Mouse (Mus musculus): ENCODE data around the gene Igsf8. TPM values are rescaled to one million over a fixed set of nuclear protein-coding genes. Genes with fewer than 3 reads are reported as not detected.

The Igsf8 gene
- total and polyA plus RNA-seq, 3 experiments: 10.9 to 39.9 (median 13.5) TPM

DNA sequence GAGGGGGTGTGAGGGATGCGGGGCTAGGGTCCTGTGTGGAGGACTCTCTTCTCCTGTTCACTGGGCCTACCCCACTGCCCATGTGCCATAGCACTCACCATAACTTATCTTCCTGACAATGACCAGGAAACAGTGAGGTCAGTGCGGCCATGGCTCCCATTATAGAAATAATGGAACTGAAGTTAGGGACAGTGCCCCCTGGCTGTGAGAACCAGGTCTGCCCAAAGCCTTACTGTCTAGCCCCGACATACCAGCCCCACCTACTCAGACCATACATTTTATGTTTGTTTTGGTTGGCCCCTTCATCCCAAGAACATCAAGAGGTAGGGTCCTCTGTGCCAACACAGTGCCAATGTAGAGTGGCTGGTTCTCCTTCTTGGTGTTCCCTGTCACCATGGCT, 44.2 kb downstream of the Igsf8 start:
- Histone ChIP-seq H3K27ac (no peak overlapping the region; the same call in 1 of the 2 replicates), H3K9ac (ENCODE audit: low read depth, low read length) (no peak overlapping the region), H3K4me3 (no peak overlapping the region), H3K27me3 (ENCODE audit: control insufficient read depth, insufficient read depth, low read length) (no peaks in the 10 kb centered on the region), H3K79me2 (replicated peaks; ENCODE audit: control insufficient read depth, insufficient read depth, low read length) (no peaks in the 10 kb centered on the region), H3K4me1 (ENCODE audit: control insufficient read depth, insufficient read depth, low read length) (peaks cover 7% of the 10 kb centered on the region), H3K36me3 (ENCODE audit: control insufficient read depth, insufficient read depth, low read length) (no peaks in the 10 kb centered on the region)
- TF ChIP-seq EP300 (IDR thresholded peaks at IDR 0.05; ENCODE audit: insufficient read depth, low read depth, low read length) (no peak), CTCF (IDR thresholded peaks at IDR 0.05) (peak; percentile 49)
- intact Hi-C loops (cut with DNase I): loop anchor here (5.0 kb wide), 1 partner anchor 58 kb away; no protein-coding TSS in a partner anchor
- WGBS: 66% methylated on average over 3 of the region's 3 CpGs
- DNase-seq: no peak

DNA sequence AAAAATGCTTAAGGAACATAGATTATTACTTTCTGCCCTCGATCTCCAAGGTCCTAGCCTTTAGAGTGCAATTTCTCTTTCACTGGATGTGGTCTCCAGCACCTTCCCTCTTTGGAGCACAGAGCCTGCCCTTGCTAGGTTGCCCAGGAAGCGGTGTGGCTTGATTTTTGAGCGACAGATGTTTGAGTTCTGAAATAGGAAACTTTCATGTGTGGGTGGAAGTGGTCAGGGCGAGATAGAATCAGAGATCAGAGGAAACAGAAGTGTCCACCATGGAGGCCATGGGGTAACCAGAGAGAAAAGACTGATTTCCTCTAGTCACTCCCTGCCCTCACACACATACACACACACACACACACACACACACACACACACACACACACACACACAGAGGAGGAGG, 44.8 kb downstream of the Igsf8 start:
- Histone ChIP-seq H3K27me3 (ENCODE audit: control insufficient read depth, insufficient read depth, low read length) (no peaks in the 10 kb centered on the region), H3K4me1 (ENCODE audit: control insufficient read depth, insufficient read depth, low read length) (peaks cover 7% of the 10 kb centered on the region), H3K4me3 (no peak overlapping the region), H3K79me2 (replicated peaks; ENCODE audit: control insufficient read depth, insufficient read depth, low read length) (no peaks in the 10 kb centered on the region), H3K27ac (no peak overlapping the region; the same call in 1 of the 2 replicates), H3K9ac (ENCODE audit: low read depth, low read length) (no peak overlapping the region), H3K36me3 (ENCODE audit: control insufficient read depth, insufficient read depth, low read length) (no peaks in the 10 kb centered on the region)
- intact Hi-C loops (cut with DNase I): loop anchor here (5.0 kb wide), 1 partner anchor 59 kb away; no protein-coding TSS in a partner anchor
- no peak for TF ChIP-seq CTCF (IDR thresholded peaks at IDR 0.05)
- no peak for TF ChIP-seq EP300 (IDR thresholded peaks at IDR 0.05; ENCODE audit: insufficient read depth, low read depth, low read length)
- TF ChIP-seq POLR2A (IDR thresholded peaks at IDR 0.05; ENCODE audit: insufficient read depth, low read depth, low read length): no peak
- WGBS: 50% methylated on average over 4 of the region's 4 CpGs
- no peak for DNase-seq

DNA sequence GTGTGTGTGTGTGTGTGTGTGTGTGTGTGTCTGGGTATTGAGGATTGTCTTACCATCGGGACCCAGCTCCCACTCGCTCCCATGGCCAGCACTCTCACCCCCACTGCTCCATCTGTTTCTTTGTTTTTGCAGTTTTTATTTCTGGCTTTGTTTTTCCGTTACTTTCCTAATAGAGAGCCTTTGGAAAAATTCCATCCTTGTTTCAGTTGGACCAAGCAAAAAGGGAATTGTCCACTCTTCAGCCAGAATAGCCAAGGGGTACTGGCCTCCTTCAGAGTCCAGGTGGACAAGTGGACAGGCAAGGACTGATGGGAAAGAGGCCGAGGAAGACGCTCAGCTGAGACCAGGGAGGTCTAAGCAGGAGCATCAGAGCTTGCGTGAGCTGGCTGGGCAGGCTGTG, 45.4 kb downstream of the Igsf8 start:
- WGBS: 58% methylated on average over 6 of the region's 6 CpGs
- TF ChIP-seq POLR2A (IDR thresholded peaks at IDR 0.05; ENCODE audit: insufficient read depth, low read depth, low read length): no peak
- no peak for TF ChIP-seq CTCF (IDR thresholded peaks at IDR 0.05)
- no peak for TF ChIP-seq EP300 (IDR thresholded peaks at IDR 0.05; ENCODE audit: insufficient read depth, low read depth, low read length)
- Histone ChIP-seq H3K27ac (no peak overlapping the region), H3K36me3 (ENCODE audit: control insufficient read depth, insufficient read depth, low read length) (no peaks in the 10 kb centered on the region), H3K4me1 (ENCODE audit: control insufficient read depth, insufficient read depth, low read length) (peaks cover 7% of the 10 kb centered on the region), H3K4me3 (no peak overlapping the region), H3K27me3 (ENCODE audit: control insufficient read depth, insufficient read depth, low read length) (no peaks in the 10 kb centered on the region), H3K79me2 (replicated peaks; ENCODE audit: control insufficient read depth, insufficient read depth, low read length) (no peaks in the 10 kb centered on the region), H3K9ac (ENCODE audit: low read depth, low read length) (no peak overlapping the region)
- intact Hi-C loops (cut with DNase I): loop anchor here (5.0 kb wide), 1 partner anchor 60 kb away; no protein-coding TSS in a partner anchor
- no peak for DNase-seq

DNA sequence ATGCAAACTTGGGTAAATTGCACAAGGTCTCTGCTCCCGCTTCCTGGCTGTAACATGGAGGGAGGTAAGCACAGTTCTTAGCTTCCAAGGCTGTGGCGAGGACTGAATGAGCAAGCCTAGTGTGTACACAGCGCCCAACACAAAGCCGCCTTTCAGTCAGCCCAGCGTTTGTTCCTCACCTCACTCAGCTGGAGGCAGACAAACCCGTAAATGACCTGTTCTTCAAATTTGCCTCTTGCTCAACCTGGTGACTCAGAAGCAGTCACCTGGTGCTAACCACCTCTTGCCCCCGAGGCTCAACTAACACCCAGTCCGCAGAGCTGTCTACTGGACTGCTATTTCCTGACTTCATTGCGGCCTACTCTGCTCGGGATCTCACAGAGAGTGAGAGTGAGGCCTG, 46.5 kb downstream of the Igsf8 start:
- TF ChIP-seq EP300 (IDR thresholded peaks at IDR 0.05; ENCODE audit: insufficient read depth, low read depth, low read length) (no peak), POLR2A (IDR thresholded peaks at IDR 0.05; ENCODE audit: insufficient read depth, low read depth, low read length) (no peak), CTCF (IDR thresholded peaks at IDR 0.05) (no peak)
- WGBS: 85% methylated on average over 10 of the region's 10 CpGs
- no peaks in the 10 kb centered on the region for H3K79me2 ChIP-seq (replicated peaks; ENCODE audit: control insufficient read depth, insufficient read depth, low read length)
- intact Hi-C loops (cut with DNase I): loop anchor here (2.0 to 5.0 kb wide), 2 partner anchors 61 to 187 kb away; no protein-coding TSS in a partner anchor
- H3K4me1 ChIP-seq (ENCODE audit: control insufficient read depth, insufficient read depth, low read length): peaks cover 5% of the 10 kb centered on the region
- no peak overlapping the region for H3K9ac ChIP-seq (ENCODE audit: low read depth, low read length)
- H3K27ac ChIP-seq: no peak overlapping the region
- no peaks in the 10 kb centered on the region for H3K36me3 ChIP-seq (ENCODE audit: control insufficient read depth, insufficient read depth, low read length)
- DNase-seq: no peak
- no peaks in the 10 kb centered on the region for H3K27me3 ChIP-seq (ENCODE audit: control insufficient read depth, insufficient read depth, low read length)
- no peak overlapping the region for H3K4me3 ChIP-seq

DNA sequence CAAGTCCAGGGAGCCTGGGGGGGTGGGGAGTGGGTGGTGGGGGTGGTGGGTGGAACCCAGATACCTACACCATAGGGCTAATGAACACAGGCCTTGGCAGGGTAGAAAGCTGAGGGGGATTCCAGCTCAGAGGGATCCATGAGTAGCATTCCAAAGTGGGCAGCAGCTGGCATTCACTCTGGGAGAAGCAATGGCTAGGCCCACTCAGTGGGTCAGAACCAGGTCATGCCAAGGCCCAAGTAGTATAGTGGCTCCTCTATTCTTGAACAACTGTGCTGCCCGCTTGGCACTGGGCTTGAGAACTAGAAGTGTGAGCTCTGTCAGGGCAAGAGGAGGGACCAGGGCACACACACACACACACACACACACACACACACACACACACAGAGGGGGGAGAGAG, 47.0 kb downstream of the Igsf8 start:
- no peaks in the 10 kb centered on the region for H3K79me2 ChIP-seq (replicated peaks; ENCODE audit: control insufficient read depth, insufficient read depth, low read length)
- DNase-seq: no peak
- H3K4me1 ChIP-seq (ENCODE audit: control insufficient read depth, insufficient read depth, low read length): peaks cover 7% of the 10 kb centered on the region
- H3K27me3 ChIP-seq (ENCODE audit: control insufficient read depth, insufficient read depth, low read length): no peaks in the 10 kb centered on the region
- 100% methylated on average over 1 of the region's 1 CpGs for WGBS
- TF ChIP-seq CTCF (IDR thresholded peaks at IDR 0.05): no peak
- no peak for TF ChIP-seq POLR2A (IDR thresholded peaks at IDR 0.05; ENCODE audit: insufficient read depth, low read depth, low read length)
- TF ChIP-seq EP300 (IDR thresholded peaks at IDR 0.05; ENCODE audit: insufficient read depth, low read depth, low read length): no peak
- no peak overlapping the region for H3K9ac ChIP-seq (ENCODE audit: low read depth, low read length)
- no peak overlapping the region for H3K27ac ChIP-seq
- intact Hi-C loops (cut with DNase I): loop anchor here (2.0 to 5.0 kb wide), 2 partner anchors 61 to 188 kb away; no protein-coding TSS in a partner anchor
- no peak overlapping the region for H3K4me3 ChIP-seq
- no peaks in the 10 kb centered on the region for H3K36me3 ChIP-seq (ENCODE audit: control insufficient read depth, insufficient read depth, low read length)

DNA sequence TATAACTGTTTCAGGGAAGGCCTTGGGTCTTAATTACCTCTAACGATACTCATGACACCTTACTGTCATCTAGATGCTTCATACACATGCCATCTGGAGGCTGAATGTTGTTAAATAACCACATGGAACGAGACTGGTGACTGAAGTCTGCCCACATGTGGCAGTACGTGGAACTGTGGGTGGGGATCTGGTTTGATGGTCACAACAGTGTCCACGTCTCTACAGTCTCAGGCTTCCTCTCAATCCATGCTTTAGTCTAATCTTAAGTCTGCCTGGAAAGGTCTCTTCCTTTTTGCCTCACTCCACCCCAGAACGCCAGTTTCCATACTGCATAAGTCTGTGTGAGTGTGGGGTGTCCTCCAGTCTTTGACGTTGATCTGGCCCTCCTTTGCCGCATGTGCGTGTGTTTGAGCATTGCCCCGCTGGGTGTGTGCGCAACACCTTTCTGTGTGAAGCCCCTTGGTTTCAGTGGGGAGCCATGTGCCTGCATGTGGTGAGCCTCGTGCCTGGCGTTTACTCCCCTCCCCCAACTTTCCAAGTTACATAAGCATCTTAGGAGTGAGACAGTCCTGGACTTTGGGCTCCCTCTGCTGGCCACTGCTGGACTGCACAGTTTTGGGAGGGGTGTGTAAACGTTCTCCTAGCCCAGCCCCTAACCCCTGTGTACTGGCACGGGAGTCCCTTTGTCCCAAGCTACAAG, 48.4 kb downstream of the Igsf8 start:
- under 1% methylated on average over 14 of the region's 14 CpGs for WGBS
- Histone ChIP-seq H3K4me3 (peak overlapping the region; percentile 50), H3K4me1 (ENCODE audit: control insufficient read depth, insufficient read depth, low read length) (peaks cover 7% of the 10 kb centered on the region), H3K27ac (peak overlapping the region; percentile 99), H3K79me2 (replicated peaks; ENCODE audit: control insufficient read depth, insufficient read depth, low read length) (no peaks in the 10 kb centered on the region), H3K9ac (ENCODE audit: low read depth, low read length) (peak overlapping the region; percentile 80), H3K36me3 (ENCODE audit: control insufficient read depth, insufficient read depth, low read length) (no peaks in the 10 kb centered on the region), H3K27me3 (ENCODE audit: control insufficient read depth, insufficient read depth, low read length) (no peaks in the 10 kb centered on the region)
- TF ChIP-seq CTCF (IDR thresholded peaks at IDR 0.05) (peak; percentile 67), POLR2A (IDR thresholded peaks at IDR 0.05; ENCODE audit: insufficient read depth, low read depth, low read length) (peak; percentile 73), EP300 (IDR thresholded peaks at IDR 0.05; ENCODE audit: insufficient read depth, low read depth, low read length) (peak; percentile 100)
- DNase-seq: peak; percentile 89 to 92
- intact Hi-C loops (cut with DNase I): loop anchor here (1.0 to 5.0 kb wide), 8 partner anchors 63 to 263 kb away; partner anchors contain the start of genes Dcaf8 and Pex19
